Mouse (Mus musculus) layer of hippocampus, adult 9-10 months (tissue): ENCODE data around the gene Ppp1r14b.
"Not testable (repeated sequence)": the region's sequence is repeated elsewhere in the genome, so short reads cannot be mapped to it uniquely, and the experiment has no call there.

Experiments
- DNase-seq: peaks from one replicate; pipeline ENCODE4 v3.0.0; 2022; ENCODE audit warnings: low spot score

Gene Ppp1r14b

DNA sequence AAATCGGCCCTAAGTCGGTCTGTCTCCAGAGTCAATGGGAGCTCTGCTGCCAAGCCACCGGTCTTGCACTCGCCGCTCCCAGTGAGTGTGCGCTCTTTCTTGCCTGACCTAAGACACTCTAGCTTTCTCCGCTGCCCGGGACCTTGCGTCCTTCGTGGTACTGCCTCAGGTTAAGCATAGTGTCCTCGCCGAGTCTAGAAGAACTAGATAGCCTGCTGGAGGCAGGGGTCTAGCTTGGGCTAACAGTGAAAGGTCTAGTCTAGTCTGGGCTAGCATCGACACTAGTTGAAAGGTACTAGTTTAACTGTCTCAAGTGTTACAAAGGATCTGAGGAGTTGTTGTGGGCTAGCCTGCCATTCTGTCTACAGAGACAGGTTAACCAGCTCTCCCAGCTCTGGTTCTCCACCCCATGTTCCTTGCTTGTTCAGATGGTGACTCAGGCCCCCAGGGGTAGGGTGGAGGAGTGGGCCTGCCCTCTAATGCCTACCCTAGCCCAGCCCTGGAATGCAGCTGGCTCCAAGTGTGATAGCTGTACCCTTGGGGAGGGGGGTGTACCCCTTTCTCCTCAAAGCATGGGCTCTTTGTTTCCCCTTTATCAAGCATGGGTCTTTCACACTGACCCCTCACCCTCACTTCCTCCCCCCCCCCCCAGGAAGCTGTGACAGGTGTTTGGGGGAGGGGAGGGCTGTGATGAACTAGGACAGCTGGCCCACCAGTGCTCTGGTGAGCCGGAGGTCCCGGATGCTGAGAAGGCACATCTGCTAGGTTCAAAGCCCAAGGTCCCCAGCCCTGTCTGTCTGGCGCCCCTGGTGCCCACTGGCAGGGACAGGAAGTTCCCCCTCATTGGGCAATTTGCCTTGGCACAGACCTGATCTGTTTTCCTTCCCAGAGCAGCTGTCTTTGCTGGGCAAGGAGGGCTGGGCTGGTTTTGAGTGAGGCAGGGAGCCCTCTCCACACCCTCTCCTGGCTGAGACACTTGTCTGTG, 1.1 kb downstream of the Ppp1r14b start, which contains the start of gene Plcb3:
Gene Plcb3, minus strand, starts transcription at position 934 of the 985 bp plus-strand sequence.
- no peak for DNase-seq

- DNase-seq, result no peak
These were observed 3.2 kb downstream of the Ppp1r14b start for GRCm38 (mm10) chr19:6977759-6978638.

GRCm38 (mm10) chr19:6978639-6978974, 3.8 kb downstream of the Ppp1r14b start:
- DNase-seq, result no peak

DNA sequence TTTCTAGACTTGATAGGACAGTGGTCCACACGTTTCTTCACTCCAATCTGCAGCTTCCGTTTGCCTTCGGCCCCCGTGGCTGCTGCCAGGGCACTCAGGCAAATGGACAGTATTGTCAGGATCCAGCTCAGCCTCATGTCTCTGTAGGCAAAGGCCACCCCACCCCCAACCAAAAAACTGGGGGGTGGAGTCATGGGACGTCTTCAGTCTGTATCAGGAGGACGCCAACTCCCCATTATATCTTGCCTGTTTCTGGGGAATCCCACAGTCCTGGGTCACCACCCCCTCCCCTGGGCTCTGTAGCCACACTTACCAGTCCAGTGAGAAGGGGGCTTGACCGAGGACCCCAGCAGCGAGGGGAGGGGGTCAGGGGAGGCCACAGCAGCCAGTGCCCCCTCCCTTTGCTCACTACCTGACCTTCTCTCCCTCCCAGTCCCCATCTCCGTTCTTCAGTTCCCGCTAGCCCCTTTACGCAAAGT, 4.3 kb downstream of the Ppp1r14b start:
- DNase-seq, result no peak

GRCm38 (mm10) chr19:6979486-6980380, 5.0 kb downstream of the Ppp1r14b start:
- DNase-seq, result peak; percentile 94

DNA sequence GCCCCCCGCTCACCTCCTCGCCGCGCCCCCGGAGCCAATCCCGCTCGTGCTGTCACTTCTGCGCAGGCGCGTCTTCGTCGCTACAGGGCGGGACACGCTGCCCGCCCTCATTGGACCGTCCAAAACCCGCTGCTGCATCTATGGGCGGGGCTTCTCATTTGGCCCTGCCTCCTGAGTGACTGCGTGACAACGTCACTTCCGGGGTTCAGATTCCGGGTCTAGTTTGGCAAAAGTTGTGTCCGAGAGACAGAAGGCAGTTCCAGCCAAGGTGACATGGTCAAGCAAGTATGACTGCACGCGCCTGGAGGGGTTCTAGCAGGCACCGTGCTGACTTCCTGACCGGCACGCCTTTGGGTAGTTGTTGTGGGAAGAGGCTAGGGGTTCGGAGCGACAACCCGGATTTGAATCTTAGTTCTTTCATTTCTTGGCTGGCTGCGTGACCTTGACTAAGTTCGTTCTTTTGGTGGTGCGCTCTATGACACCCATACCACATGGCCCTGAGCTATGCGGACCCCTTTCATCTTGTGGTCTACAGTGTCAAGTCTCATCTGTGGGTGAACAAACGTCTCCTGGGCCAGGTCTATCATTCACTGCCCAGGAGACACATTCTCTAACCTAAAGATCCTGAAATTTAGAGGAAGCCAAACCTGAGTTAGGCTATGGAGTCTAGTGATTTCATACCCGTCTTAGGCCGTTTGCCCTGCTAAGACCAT, 5.8 kb downstream of the Ppp1r14b start, which contains the start of gene Fkbp2:
Gene Fkbp2, minus strand, starts transcription at position 121 of the 713 bp plus-strand sequence.
- peak; percentile 98 for DNase-seq

- DNase-seq, result no peak
These were observed 6.7 kb downstream of the Ppp1r14b start for GRCm38 (mm10) chr19:6981465-6981864.

DNA sequence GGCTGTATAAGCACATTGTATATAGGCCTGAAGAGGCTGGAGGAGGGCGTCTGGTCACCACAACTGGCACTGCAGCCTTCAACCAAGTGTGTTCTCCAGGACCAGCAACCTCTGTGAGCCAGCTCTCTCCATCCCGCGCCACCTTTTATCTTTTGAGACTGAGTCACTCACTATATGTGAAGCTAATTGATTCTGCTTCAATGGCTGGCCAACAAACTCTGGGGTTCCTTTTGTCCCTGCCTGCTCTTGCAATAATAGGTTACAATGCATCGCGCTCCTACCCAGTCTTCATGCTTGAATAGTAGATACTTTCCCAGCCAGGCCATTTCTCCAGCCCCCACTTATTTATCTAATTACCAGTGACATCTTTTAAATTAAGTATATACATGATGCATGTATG, 8.9 kb downstream of the Ppp1r14b start:
- no peak for DNase-seq

- DNase-seq, result no peak
These were observed 10.5 kb downstream of the Ppp1r14b start for GRCm38 (mm10) chr19:6985300-6985699.

GRCm38 (mm10) chr19:6985951-6986708, 11.4 kb downstream of the Ppp1r14b start:
- no peak for DNase-seq

- no peak for DNase-seq
These were observed 12.5 kb downstream of the Ppp1r14b start, which contains the start of gene Vegfb for GRCm38 (mm10) chr19:6987061-6987903. Vegfb (minus strand) TSS chr19:6987651.

- no peak for DNase-seq
These were observed 13.1 kb downstream of the Ppp1r14b start for GRCm38 (mm10) chr19:6987904-6988285.

DNA sequence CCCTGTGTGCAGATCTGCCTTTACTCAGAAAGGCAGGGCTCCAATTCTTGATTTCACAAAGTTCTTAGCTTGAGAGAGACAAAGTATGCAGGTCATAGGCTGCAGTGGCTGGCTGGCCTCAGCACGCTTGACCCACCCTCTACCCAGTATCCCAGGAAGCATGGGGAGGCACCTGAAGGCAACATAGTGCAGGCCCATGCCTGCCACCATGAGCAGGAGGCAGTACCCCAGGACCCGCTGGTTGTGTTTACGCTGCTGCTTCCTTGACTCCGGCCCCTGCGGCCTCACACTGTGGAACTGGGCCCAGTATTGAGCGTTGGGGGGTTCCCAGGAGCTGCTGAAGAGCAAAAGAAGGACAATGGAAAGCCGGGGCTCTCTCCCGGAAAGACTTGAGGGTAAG, 14.5 kb downstream of the Ppp1r14b start:
- DNase-seq, result no peak

GRCm38 (mm10) chr19:6990712-6991111, 15.9 kb downstream of the Ppp1r14b start:
- DNase-seq, result no peak

DNA sequence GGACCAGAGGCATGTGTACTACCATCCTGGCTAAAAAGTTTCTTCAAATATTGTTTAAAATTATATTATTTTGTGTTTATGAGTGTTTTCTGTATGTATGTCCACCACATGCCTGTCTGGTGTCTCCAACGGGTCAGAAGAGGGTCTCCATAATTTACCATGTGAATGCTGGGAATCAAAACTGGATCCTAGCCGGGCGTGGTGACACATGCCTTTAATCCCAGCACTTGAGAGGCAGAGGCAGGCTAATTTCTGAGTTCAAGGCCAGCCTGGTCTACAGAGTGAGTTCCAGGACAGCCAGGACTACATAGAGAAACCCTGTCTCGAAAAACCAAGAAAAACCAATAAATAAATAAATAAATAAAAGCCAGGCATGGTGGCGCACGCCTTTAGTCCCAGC, 16.4 kb downstream of the Ppp1r14b start:
- not testable (repeated sequence) for DNase-seq

DNA sequence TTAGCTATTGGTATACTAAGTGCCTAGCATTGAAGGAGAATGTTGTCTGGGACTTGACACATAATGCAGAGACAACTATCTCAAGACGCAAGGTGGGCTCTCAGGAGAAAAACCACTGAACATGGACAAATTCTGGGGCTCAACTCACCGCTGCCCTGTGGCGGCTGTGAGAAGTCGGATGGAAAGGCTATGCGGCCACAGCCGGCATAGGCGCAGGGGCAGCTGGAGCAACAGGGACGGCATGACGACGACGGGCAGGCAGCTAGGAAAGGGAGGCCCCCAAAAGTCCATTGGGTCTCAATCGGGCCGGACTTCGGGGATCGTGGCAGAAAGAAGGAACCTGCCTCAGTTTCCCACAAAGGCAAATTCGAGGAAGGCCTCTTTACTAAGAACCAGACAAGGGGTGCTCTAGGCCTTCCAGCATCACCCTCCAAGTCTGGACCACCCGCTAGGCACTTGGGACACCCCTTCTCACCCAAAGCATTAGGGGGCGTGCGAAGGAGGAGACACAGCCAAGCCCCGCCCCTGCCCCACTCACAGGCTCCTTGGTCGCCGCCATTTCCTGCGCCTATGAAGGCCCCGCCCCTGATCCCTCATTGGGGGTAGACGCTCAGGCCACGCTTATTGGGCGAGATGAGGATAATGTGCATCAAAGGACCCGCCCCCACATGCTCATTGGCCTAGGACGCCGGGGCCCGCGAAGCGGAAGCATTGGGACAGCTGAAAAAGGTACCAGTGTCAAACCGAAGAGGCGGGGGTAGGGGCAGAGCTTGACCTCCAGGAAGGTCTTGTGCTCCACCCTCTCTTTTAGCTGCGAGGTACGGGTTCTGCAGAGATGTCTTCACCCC, 17.5 kb downstream of the Ppp1r14b start, which contains the start of gene Dnajc4:
Gene Dnajc4, minus strand, starts transcription at position 562 of the 848 bp plus-strand sequence.
- DNase-seq, result peak; percentile 89

DNA sequence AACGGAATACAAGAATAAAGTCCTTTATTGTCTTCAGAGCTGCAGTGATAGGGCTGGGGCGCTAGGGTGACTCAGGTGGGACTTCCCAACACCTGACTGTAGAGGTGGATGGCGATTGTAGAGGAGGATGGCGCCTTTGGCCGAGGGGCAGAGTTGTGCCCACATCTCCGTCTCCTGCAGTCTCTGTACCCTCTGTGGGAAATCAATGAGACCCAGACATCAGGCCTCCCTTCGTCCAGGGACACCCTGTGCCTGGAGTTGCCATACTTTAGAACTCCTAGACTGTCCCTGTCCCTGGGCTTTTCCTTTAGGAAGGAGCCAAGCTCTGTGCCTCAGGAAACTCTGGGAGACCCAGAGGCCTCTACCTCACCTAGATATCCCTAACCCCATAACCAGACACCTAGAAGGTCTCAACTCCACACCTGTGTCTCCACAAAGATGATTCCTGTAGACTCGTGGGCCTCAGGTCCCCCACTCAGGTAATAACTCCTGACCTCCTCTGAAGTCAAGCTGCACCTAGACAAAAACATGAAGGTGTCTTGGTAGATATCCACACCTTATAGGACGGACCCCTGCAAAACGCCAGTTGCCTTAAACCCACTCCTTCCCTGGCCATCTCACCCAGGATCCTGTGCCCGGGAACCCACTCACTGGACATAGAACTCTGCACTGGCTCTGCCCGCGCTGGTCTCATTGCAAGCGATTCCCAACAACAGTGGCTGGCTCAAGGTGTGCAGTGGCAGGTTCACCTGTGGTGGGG, 18.4 kb downstream of the Ppp1r14b start:
- DNase-seq, result no peak
